Mouse (Mus musculus) skeletal muscle tissue, adult 2 months (tissue): ENCODE results near the gene Klf6.

Experiments used
- DNase-seq: peaks from one replicate; pipeline ENCODE4 v3.0.0-alpha.2; 2012; ENCODE audit warnings: low read depth, low spot score

Gene Klf6

GRCm38 (mm10) chr13:5899641-5900040 is 38.4 kb downstream of the Klf6 start:
- no peak for DNase-seq

GRCm38 (mm10) chr13:5913201-5913600 is 51.9 kb downstream of the Klf6 start:
- DNase-seq: no peak

GRCm38 (mm10) chr13:5917360-5917759 is 56.1 kb downstream of the Klf6 start:
- no peak for DNase-seq

- DNase-seq: no peak
Measured at GRCm38 (mm10) chr13:5919966-5920365, 58.7 kb downstream of the Klf6 start.
